Mouse (Mus musculus): ENCODE results near the gene Nfkb2. TPM values are rescaled to one million over a fixed set of nuclear protein-coding genes. Genes with fewer than 3 reads are reported as not detected.
A peak's percentile ranks its signal among the peaks of the same experiment; 100 is the strongest.

The Nfkb2 gene
- total and polyA plus RNA-seq, 3 experiments, result 27.2 to 43.0 TPM; not detected in 1

DNA sequence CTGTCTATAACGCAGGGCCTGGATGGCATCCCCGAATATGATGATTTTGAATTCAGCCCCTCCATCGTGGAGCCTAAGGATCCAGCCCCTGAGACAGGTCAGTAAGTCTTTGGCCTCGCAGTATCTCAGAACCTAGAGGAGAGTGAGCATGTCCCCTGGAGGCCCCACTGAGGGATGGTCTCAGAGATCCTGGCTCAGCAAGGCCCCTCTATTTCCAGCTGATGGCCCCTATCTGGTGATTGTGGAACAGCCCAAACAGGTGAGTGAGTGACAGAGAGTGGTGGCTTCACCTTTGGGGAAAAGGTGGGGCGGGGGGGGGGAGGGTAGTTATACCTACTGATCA, 2.1 kb downstream of the Nfkb2 start:
- DNase-seq (ENCODE audit: low read depth, low spot score), result no peak
- 0 out of 2 replicates have a peak, but pooled peaks have one; percentile 0 for TF ChIP-seq SMC3 (IDR thresholded peaks at IDR 0.05; ENCODE audit: low read depth, low read length)
- 0 out of 2 replicates have a peak, but pooled peaks have one; percentile 17 for TF ChIP-seq MAZ (IDR thresholded peaks at IDR 0.05; ENCODE audit: low read depth, low read length)
- TF ChIP-seq POLR2AphosphoS5 (IDR thresholded peaks at IDR 0.05; ENCODE audit: borderline replicate concordance, low read depth, low read length), result no peak
- Histone ChIP-seq H3K4me1 (ENCODE audit: control insufficient read depth in 1 of 2, insufficient read depth in 2 of 2, low read length in 2 of 2) (peaks cover 6 to 20% of the 10 kb centered on the region in 2 experiments), H3K36me3 (ENCODE audit: control insufficient read depth in 1 of 2, insufficient read depth in 2 of 2, low read length in 2 of 2) (peaks cover 0 to 14% of the 10 kb centered on the region in 2 experiments; a peak in 2 of 4 replicates), H3K4me3 (ENCODE audit: control insufficient read depth in 1 of 2, insufficient read depth in 1 of 2, low read depth in 2 of 2, low read length in 2 of 2) (peak overlapping the region; percentile 77 to 82), H3K27ac (ENCODE audit: control insufficient read depth, low read depth, low read length) (peak overlapping the region; percentile 70), H3K9me3 (replicated peaks; ENCODE audit: insufficient read depth, low read length) (no peaks in the 10 kb centered on the region), H3K79me2 (ENCODE audit: control insufficient read depth, insufficient read depth, low read length, poor library complexity) (peaks cover 3% of the 10 kb centered on the region; the same call in 1 of the 2 replicates), H3K9ac (ENCODE audit: control insufficient read depth, low read depth, low read length, poor library complexity, severe bottlenecking) (peak overlapping the region; percentile 92), H3K27me3 (ENCODE audit: control insufficient read depth in 1 of 2, insufficient read depth in 2 of 2, low read length in 2 of 2) (no peaks in the 10 kb centered on the region)

DNA sequence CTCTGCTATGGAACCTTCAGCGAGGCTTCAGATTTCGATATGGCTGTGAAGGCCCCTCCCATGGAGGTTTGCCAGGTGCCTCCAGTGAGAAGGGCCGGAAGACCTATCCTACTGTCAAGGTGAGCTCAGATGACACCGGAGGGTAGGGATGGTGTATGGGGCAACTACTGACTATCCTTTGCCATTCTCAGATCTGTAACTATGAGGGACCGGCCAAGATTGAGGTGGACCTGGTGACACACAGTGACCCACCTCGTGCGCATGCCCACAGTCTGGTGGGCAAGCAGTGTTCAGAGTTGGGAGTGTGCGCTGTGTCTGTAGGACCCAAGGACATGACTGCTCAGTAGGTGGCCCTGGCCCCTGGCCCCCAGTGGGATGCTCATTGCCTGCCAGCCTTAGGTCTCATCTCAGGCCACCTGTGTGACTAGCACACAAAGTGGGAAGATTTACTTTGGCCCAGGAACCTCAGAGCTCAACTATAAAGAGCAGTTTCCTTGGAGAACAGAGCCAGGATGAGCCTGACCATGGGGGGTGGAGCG, 2.7 kb downstream of the Nfkb2 start:
- H3K27me3 ChIP-seq (ENCODE audit: control insufficient read depth in 1 of 2, insufficient read depth in 2 of 2, low read length in 2 of 2), result no peaks in the 10 kb centered on the region
- no peak overlapping the region for H3K4me3 ChIP-seq (ENCODE audit: control insufficient read depth in 1 of 2, insufficient read depth in 1 of 2, low read depth in 2 of 2, low read length in 2 of 2)
- peaks cover 6 to 18% of the 10 kb centered on the region in 2 experiments for H3K4me1 ChIP-seq (ENCODE audit: control insufficient read depth in 1 of 2, insufficient read depth in 2 of 2, low read length in 2 of 2)
- no peak overlapping the region for H3K9ac ChIP-seq (ENCODE audit: control insufficient read depth, low read depth, low read length, poor library complexity, severe bottlenecking)
- H3K79me2 ChIP-seq (ENCODE audit: control insufficient read depth, insufficient read depth, low read length, poor library complexity), result peaks cover 3% of the 10 kb centered on the region; the same call in 1 of the 2 replicates
- no peak for DNase-seq (ENCODE audit: low read depth, low spot score)
- H3K36me3 ChIP-seq (ENCODE audit: control insufficient read depth in 1 of 2, insufficient read depth in 2 of 2, low read length in 2 of 2), result peaks cover 0 to 13% of the 10 kb centered on the region in 2 experiments; a peak in 2 of 4 replicates
- H3K27ac ChIP-seq (ENCODE audit: control insufficient read depth, low read depth, low read length), result no peak overlapping the region
- TF ChIP-seq NRF1 (IDR thresholded peaks at IDR 0.05; ENCODE audit: insufficient read depth, low read depth, low read length, poor library complexity, severe bottlenecking), result no peak
- no peak for TF ChIP-seq POLR2A (IDR thresholded peaks at IDR 0.05; ENCODE audit: control insufficient read depth in 1 of 2, insufficient read depth in 1 of 2, low read depth in 1 of 2, low read length in 2 of 2, poor library complexity in 1 of 2)
- no peak for TF ChIP-seq TAL1 (IDR thresholded peaks at IDR 0.05; ENCODE audit: low read length)
- no peak for TF ChIP-seq MAZ (IDR thresholded peaks at IDR 0.05; ENCODE audit: low read depth, low read length)
- TF ChIP-seq MAFK (IDR thresholded peaks at IDR 0.05; ENCODE audit: borderline replicate concordance, low read depth, low read length), result no peak
- no peak for TF ChIP-seq ETS1 (IDR thresholded peaks at IDR 0.05; ENCODE audit: low read depth, low read length)
- TF ChIP-seq CHD1 (IDR thresholded peaks at IDR 0.05; ENCODE audit: low read depth, low read length), result no peak
- TF ChIP-seq ZNF384 (IDR thresholded peaks at IDR 0.05; ENCODE audit: low read depth, low read length), result no peak
- TF ChIP-seq RAD21 (IDR thresholded peaks at IDR 0.05; ENCODE audit: low read depth, low read length), result no peak
- no peak for TF ChIP-seq TCF12 (IDR thresholded peaks at IDR 0.05; ENCODE audit: low read depth, low read length)
- TF ChIP-seq MYC (IDR thresholded peaks at IDR 0.05; ENCODE audit: low read depth, low read length), result no peak
- no peak for TF ChIP-seq MEF2A (IDR thresholded peaks at IDR 0.05; ENCODE audit: extremely low read depth, insufficient replicate concordance, low read depth, low read length, poor library complexity, severe bottlenecking)
- no peak for TF ChIP-seq UBTF (IDR thresholded peaks at IDR 0.05; ENCODE audit: borderline replicate concordance, insufficient read depth, low read depth, low read length)
- H3K9me3 ChIP-seq (replicated peaks; ENCODE audit: insufficient read depth, low read length), result no peaks in the 10 kb centered on the region

All from MEL (cell line).